Mouse (Mus musculus): ENCODE results near the gene Ephb2.

DNA sequence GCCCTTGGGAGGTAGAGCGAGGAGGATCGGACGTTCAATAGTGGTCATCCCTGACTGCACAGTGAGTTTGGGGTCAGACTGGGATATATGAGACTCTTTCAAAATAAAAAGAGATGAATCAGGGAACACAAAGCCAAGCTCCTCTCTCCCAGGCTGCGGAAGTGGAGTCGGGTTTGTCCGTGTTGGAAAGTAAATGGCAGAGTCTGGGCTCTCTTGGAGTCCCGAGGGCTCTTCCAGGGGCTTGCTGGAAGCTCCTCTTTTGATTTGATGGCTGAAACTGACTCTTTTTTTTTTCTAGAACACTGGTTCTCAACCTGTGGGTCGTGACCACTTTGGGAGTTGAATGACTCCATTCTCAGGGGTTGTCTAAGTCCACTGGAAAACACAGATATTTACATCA lies 185.5 kb downstream of the Ephb2 start:
- TF ChIP-seq CTCF (conservative IDR thresholded peaks at IDR 0.05; ENCODE audit: insufficient read depth, insufficient read length, low read depth, low read length) (no peak), POLR2A (IDR thresholded peaks at IDR 0.05; ENCODE audit: low read depth, low read length) (no peak)
